Mouse (Mus musculus): ENCODE measurements at regions not wholly inside any gene's neighbourhood (a gene's known extent, or its start where the extent isn't known, plus 50 kb on each side); places are given as distances from the start of the nearest gene placed in this dataset.

DNA sequence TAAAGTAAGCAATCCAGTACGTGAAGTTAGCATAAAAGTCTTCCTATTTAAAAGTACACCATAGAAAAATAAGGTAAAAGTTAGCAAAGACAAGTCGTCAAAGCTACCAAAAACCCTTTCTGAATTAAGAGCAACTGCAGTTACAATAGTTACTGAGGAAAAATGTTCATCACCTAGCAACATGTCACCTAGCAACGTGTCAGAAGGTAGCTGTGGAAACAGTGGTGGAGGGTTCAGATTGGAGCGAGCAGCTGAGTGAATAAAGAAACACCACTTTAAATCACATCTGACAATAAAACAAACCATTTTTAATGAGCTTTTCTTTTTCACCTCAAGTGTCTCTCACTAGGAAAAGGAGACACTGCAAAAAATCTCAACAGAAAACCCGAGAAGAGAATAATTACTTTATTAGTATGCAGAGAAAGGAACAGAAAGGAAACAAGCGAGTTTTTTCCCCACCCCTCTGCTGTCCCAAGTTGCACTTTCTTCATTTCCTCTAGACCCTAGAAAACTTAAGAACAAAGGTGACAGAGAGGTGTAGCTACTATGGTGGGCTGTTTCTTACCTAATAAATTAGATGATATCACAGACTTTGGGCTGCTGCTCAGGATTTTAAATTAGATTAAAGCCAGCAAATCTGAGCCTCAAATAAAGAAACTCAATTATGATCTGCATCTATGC, 275.4 kb downstream of the 1700017N19Rik start:
- DNase-seq (ENCODE audit: low spot score) (no peak), ATAC-seq (replicated peaks; ENCODE audit: low FRiP score, low read depth) (no peak)
- TF ChIP-seq CTCF (IDR thresholded peaks at IDR 0.05; ENCODE audit: low read depth) = no peak
- 28% methylated on average over 6 of the region's 6 CpGs for WGBS
- Histone ChIP-seq H3K9me3 (replicated peaks; ENCODE audit: low read length) (no peaks in the 10 kb centered on the region), H3K9ac (ENCODE audit: low read depth, low read length) (no peak overlapping the region), H3K4me3 (replicated peaks; ENCODE audit: low read depth, low read length) (no peak overlapping the region), H3K36me3 (ENCODE audit: insufficient read depth, low read length) (no peaks in the 10 kb centered on the region), H3K4me1 (replicated peaks; ENCODE audit: insufficient read depth, low read length) (no peaks in the 10 kb centered on the region), H3K27ac (no peak overlapping the region), H3K27me3 (ENCODE audit: insufficient read depth, low read length) (no peaks in the 10 kb centered on the region), H3K4me2 (ENCODE audit: low read length) (no peak overlapping the region)

DNA sequence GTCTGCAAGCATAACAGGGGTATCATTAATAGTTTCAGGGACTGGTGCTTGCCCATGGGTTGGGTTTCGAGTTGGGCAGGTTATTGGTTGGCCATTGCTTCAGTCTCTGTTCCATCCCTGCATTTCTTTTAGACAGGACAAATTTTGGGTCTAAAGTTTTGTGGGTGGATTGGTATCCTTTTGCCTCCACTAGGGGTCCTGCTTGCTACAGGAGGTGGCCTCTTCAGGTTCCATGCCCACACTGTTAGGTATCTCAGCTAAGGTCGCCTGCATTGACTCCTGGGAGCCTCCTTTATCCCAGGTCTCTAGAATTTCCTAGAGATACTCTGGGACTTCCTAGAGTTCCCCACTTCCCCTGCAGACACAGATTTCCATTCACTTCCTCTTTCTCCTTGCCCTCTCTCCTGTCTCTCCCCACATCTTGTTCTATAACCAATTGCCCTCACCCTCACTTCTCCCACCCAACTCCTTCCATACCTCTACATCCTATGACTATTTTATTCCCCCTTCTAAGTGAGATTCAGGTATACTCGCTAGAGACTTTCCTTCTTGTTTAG, 278.2 kb downstream of the 1700017N19Rik start:
- no peak overlapping the region for H3K27ac ChIP-seq
- TF ChIP-seq CTCF (IDR thresholded peaks at IDR 0.05; ENCODE audit: low read depth) = peak; percentile 46
- H3K9me3 ChIP-seq (replicated peaks; ENCODE audit: low read length) = no peaks in the 10 kb centered on the region
- no peaks in the 10 kb centered on the region for H3K4me1 ChIP-seq (replicated peaks; ENCODE audit: insufficient read depth, low read length)
- no peak overlapping the region for H3K4me3 ChIP-seq (replicated peaks; ENCODE audit: low read depth, low read length)
- ATAC-seq (replicated peaks; ENCODE audit: low FRiP score, low read depth) = no peak
- H3K9ac ChIP-seq (ENCODE audit: low read depth, low read length) = no peak overlapping the region
- no peak overlapping the region for H3K4me2 ChIP-seq (ENCODE audit: low read length)
- H3K36me3 ChIP-seq (ENCODE audit: insufficient read depth, low read length) = no peaks in the 10 kb centered on the region
- no peak for DNase-seq (ENCODE audit: low spot score)
- H3K27me3 ChIP-seq (ENCODE audit: insufficient read depth, low read length) = no peaks in the 10 kb centered on the region
- 50% methylated on average over 3 of the region's 3 CpGs for WGBS

DNA sequence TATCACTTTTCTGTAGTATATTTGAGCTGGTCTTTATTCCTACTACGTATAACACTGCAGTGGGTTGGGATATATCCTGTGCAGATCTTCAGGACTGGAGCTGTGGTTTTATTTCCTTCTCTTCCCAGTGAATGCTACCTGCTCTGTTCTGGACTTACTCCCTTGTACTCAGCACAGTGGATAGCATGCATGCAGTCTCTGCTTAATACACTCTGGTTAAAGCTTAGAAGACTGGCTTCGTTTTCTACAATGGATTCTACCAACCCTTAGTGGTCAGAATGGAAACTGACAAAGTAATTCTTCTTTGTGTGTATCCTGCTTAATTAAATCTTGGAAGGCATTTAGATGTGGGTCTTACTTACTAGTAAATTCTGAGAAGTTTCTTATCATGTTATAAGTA, 292.3 kb downstream of the 1700017N19Rik start:
- Histone ChIP-seq H3K27me3 (ENCODE audit: insufficient read depth, low read length) (no peaks in the 10 kb centered on the region), H3K4me3 (replicated peaks; ENCODE audit: low read depth, low read length) (no peak overlapping the region), H3K9ac (ENCODE audit: low read depth, low read length) (no peak overlapping the region), H3K36me3 (ENCODE audit: insufficient read depth, low read length) (no peaks in the 10 kb centered on the region), H3K27ac (no peak overlapping the region), H3K9me3 (replicated peaks; ENCODE audit: low read length) (no peaks in the 10 kb centered on the region), H3K4me1 (replicated peaks; ENCODE audit: insufficient read depth, low read length) (no peaks in the 10 kb centered on the region), H3K4me2 (ENCODE audit: low read length) (no peak overlapping the region)
- 85% methylated on average over 2 of the region's 2 CpGs for WGBS
- ATAC-seq (replicated peaks; ENCODE audit: low FRiP score, low read depth) (no peak), DNase-seq (ENCODE audit: low spot score) (no peak)
- no peak for TF ChIP-seq CTCF (IDR thresholded peaks at IDR 0.05; ENCODE audit: low read depth)

- H3K27ac ChIP-seq = no peak overlapping the region
- H3K4me1 ChIP-seq (replicated peaks; ENCODE audit: insufficient read depth, low read length) = no peaks in the 10 kb centered on the region
- H3K4me2 ChIP-seq (ENCODE audit: low read length) = no peak overlapping the region
- H3K27me3 ChIP-seq (ENCODE audit: insufficient read depth, low read length) = no peaks in the 10 kb centered on the region
- no peaks in the 10 kb centered on the region for H3K36me3 ChIP-seq (ENCODE audit: insufficient read depth, low read length)
- 70% methylated on average over 2 of the region's 2 CpGs for WGBS
- H3K9ac ChIP-seq (ENCODE audit: low read depth, low read length) = no peak overlapping the region
- ATAC-seq (replicated peaks; ENCODE audit: low FRiP score, low read depth) (no peak), DNase-seq (ENCODE audit: low spot score) (no peak)
- H3K4me3 ChIP-seq (replicated peaks; ENCODE audit: low read depth, low read length) = no peak overlapping the region
- no peaks in the 10 kb centered on the region for H3K9me3 ChIP-seq (replicated peaks; ENCODE audit: low read length)
- no peak for TF ChIP-seq CTCF (IDR thresholded peaks at IDR 0.05; ENCODE audit: low read depth)
Measured at GRCm38 (mm10) chr10:100922976-100923375, 332.7 kb downstream of the 1700017N19Rik start.

DNA sequence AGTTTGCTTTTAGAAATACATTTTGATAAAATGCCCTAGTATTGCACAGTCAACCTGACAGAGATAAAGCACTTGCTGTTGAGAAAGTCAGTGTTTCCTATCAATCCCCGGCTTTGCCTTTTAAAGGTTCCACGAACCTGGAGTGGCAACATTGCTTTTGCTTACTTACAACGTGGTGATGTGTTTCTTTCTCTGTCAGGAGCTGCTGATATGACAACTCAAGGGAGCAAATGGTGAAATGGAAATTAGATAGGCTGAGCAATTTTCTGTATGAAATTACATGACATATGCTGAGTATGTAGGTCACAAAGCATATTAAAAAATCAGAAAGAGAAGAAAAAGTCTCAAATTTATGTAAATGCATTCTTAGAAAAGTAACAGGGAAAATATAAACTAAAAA, 336.8 kb downstream of the 1700017N19Rik start:
- Histone ChIP-seq H3K27ac (no peak overlapping the region), H3K4me2 (ENCODE audit: low read length) (no peak overlapping the region), H3K9ac (ENCODE audit: low read depth, low read length) (no peak overlapping the region), H3K27me3 (ENCODE audit: insufficient read depth, low read length) (no peaks in the 10 kb centered on the region), H3K36me3 (ENCODE audit: insufficient read depth, low read length) (no peaks in the 10 kb centered on the region), H3K4me3 (replicated peaks; ENCODE audit: low read depth, low read length) (no peak overlapping the region), H3K9me3 (replicated peaks; ENCODE audit: low read length) (no peaks in the 10 kb centered on the region), H3K4me1 (replicated peaks; ENCODE audit: insufficient read depth, low read length) (no peaks in the 10 kb centered on the region)
- DNase-seq (ENCODE audit: low spot score) (no peak), ATAC-seq (replicated peaks; ENCODE audit: low FRiP score, low read depth) (no peak)
- 74% methylated on average over 3 of the region's 3 CpGs for WGBS
- TF ChIP-seq CTCF (IDR thresholded peaks at IDR 0.05; ENCODE audit: low read depth) = no peak

GRCm38 (mm10) chr10:100931739-100932138, 341.5 kb downstream of the 1700017N19Rik start:
- no peak for ATAC-seq (replicated peaks; ENCODE audit: low FRiP score, low read depth)
- H3K9ac ChIP-seq (ENCODE audit: low read depth, low read length) = no peak overlapping the region
- 80% methylated on average over 1 of the region's 1 CpGs for WGBS
- DNase-seq (ENCODE audit: low spot score) = no peak
- H3K4me3 ChIP-seq (replicated peaks; ENCODE audit: low read depth, low read length) = no peak overlapping the region
- H3K4me1 ChIP-seq (replicated peaks; ENCODE audit: insufficient read depth, low read length) = no peaks in the 10 kb centered on the region
- no peaks in the 10 kb centered on the region for H3K36me3 ChIP-seq (ENCODE audit: insufficient read depth, low read length)
- no peaks in the 10 kb centered on the region for H3K9me3 ChIP-seq (replicated peaks; ENCODE audit: low read length)
- no peak overlapping the region for H3K27ac ChIP-seq
- H3K4me2 ChIP-seq (ENCODE audit: low read length) = no peak overlapping the region
- no peaks in the 10 kb centered on the region for H3K27me3 ChIP-seq (ENCODE audit: insufficient read depth, low read length)
- no peak for TF ChIP-seq CTCF (IDR thresholded peaks at IDR 0.05; ENCODE audit: low read depth)

GRCm38 (mm10) chr10:100958371-100958770, 368.1 kb downstream of the 1700017N19Rik start:
- Histone ChIP-seq H3K27me3 (ENCODE audit: insufficient read depth, low read length) (no peaks in the 10 kb centered on the region), H3K4me3 (replicated peaks; ENCODE audit: low read depth, low read length) (no peak overlapping the region), H3K4me2 (ENCODE audit: low read length) (no peak overlapping the region), H3K9ac (ENCODE audit: low read depth, low read length) (no peak overlapping the region), H3K36me3 (ENCODE audit: insufficient read depth, low read length) (no peaks in the 10 kb centered on the region), H3K9me3 (replicated peaks; ENCODE audit: low read length) (no peaks in the 10 kb centered on the region), H3K27ac (no peak overlapping the region), H3K4me1 (replicated peaks; ENCODE audit: insufficient read depth, low read length) (no peaks in the 10 kb centered on the region)
- DNase-seq (ENCODE audit: low spot score) (no peak), ATAC-seq (replicated peaks; ENCODE audit: low FRiP score, low read depth) (no peak)
- TF ChIP-seq CTCF (IDR thresholded peaks at IDR 0.05; ENCODE audit: low read depth) = no peak
- 88% methylated on average over 9 of the region's 9 CpGs for WGBS

All from kidney, postnatal 0 days (tissue).